Mouse (Mus musculus): ENCODE measurements around the gene Nfkbid. TPM values are rescaled to one million over a fixed set of nuclear protein-coding genes. Genes with fewer than 3 reads are reported as not detected.

Nfkbid gene
- polyA plus RNA-seq, 1 experiment from 2014 or later = 2.0 TPM

DNA sequence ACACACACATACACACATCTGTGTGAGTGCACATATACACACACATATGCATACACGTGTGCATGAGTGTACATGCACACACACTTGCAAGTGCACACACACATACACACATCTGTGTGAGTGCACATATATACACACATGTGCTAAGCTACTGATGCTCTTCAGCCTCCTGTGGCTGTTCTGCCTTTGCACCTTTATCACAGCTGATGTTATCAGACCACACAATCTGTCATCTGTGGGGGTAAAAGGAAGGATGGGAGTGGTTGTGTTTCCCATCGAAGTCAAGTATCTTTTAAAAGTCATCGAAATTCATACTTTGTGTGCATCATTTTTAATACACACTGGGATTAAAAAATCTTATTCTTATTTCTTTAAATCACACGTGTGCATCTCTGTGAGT, 19.2 kb upstream of the Nfkbid start:
- no peak overlapping the region for H3K27ac ChIP-seq (ENCODE audit: low read length)
- no peak for ATAC-seq (ENCODE audit: insufficient read depth, low FRiP score)
- H3K9ac ChIP-seq (ENCODE audit: low read length) = no peak overlapping the region
- H3K27me3 ChIP-seq (ENCODE audit: control insufficient read depth, insufficient read depth, low read length) = no peaks in the 10 kb centered on the region
- no peaks in the 10 kb centered on the region for H3K4me1 ChIP-seq (ENCODE audit: control insufficient read depth, insufficient read depth, low read length)
- no peak overlapping the region for H3K4me3 ChIP-seq (replicated peaks; ENCODE audit: low read length)
- WGBS = 65% methylated on average over 4 of the region's 4 CpGs
- no peaks in the 10 kb centered on the region for H3K9me3 ChIP-seq (replicated peaks; ENCODE audit: control insufficient read depth, low read length)
- no peak overlapping the region for H3K4me2 ChIP-seq (ENCODE audit: low read depth, low read length)
- H3K36me3 ChIP-seq (ENCODE audit: control insufficient read depth, insufficient read depth, low read length) = no peaks in the 10 kb centered on the region

DNA sequence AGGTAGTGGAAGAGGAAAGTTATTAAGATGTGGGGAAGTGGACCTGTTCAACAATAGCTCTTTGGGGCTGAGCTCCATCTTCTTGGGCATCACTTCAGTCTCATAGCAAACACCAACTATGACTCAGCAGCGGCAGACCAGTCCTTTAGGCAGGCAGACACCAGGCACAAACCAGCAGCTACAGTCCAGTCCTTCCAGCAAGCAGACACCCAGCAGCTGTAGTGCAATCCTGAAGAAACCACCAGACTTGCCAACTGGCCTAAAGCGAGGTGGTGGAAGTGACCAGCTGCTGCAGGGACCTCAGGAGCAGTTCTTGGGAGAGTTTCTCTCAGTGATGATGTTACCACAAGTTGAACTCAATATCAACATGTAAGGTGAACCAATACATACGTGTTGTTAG, 12.9 kb upstream of the Nfkbid start:
- Histone ChIP-seq H3K27me3 (ENCODE audit: control insufficient read depth, insufficient read depth, low read length) (no peaks in the 10 kb centered on the region), H3K27ac (ENCODE audit: low read length) (no peak overlapping the region), H3K36me3 (ENCODE audit: control insufficient read depth, insufficient read depth, low read length) (no peaks in the 10 kb centered on the region), H3K4me2 (ENCODE audit: low read depth, low read length) (no peak overlapping the region), H3K4me1 (ENCODE audit: control insufficient read depth, insufficient read depth, low read length) (no peaks in the 10 kb centered on the region), H3K4me3 (replicated peaks; ENCODE audit: low read length) (no peak overlapping the region), H3K9ac (ENCODE audit: low read length) (no peak overlapping the region), H3K9me3 (replicated peaks; ENCODE audit: control insufficient read depth, low read length) (no peaks in the 10 kb centered on the region)
- ATAC-seq (ENCODE audit: insufficient read depth, low FRiP score) = no peak
- WGBS = 83% methylated on average over 3 of the region's 3 CpGs

- WGBS = 43% methylated on average over 2 of the region's 2 CpGs
- H3K27ac ChIP-seq (ENCODE audit: low read length) = no peak overlapping the region
Observed at GRCm38 (mm10) chr7:30409789-30410188, 11.7 kb upstream of the Nfkbid start.

DNA sequence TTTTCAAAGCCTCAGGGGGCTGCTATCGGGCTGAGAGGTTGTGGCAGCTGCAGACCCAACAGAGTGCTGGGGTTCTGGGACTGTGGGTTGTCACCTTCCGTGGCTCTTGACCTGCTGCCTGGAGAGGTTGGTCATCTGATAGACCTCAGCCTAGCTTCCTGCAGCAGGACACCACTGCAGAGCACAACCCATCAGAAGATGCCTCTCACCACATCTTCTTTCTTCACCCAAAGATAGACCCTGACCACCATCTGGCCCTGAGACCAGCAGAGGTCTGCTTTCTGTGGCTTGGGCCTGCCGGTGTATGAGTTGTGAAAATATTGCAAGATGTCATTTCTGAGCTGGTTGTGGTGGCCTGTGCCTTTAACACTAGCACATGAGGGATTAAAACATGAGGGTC, 10.5 kb upstream of the Nfkbid start:
- no peaks in the 10 kb centered on the region for H3K36me3 ChIP-seq (ENCODE audit: control insufficient read depth, insufficient read depth, low read length)
- H3K4me1 ChIP-seq (ENCODE audit: control insufficient read depth, insufficient read depth, low read length) = no peaks in the 10 kb centered on the region
- no peaks in the 10 kb centered on the region for H3K9me3 ChIP-seq (replicated peaks; ENCODE audit: control insufficient read depth, low read length)
- ATAC-seq (ENCODE audit: insufficient read depth, low FRiP score) = no peak
- no peak overlapping the region for H3K4me2 ChIP-seq (ENCODE audit: low read depth, low read length)
- 66% methylated on average over 3 of the region's 3 CpGs for WGBS
- H3K4me3 ChIP-seq (replicated peaks; ENCODE audit: low read length) = no peak overlapping the region
- H3K27me3 ChIP-seq (ENCODE audit: control insufficient read depth, insufficient read depth, low read length) = no peaks in the 10 kb centered on the region
- H3K27ac ChIP-seq (ENCODE audit: low read length) = no peak overlapping the region
- H3K9ac ChIP-seq (ENCODE audit: low read length) = no peak overlapping the region

More at GRCm38 (mm10) chr7:30409789-30410188, 11.7 kb upstream of the Nfkbid start:
- Histone ChIP-seq H3K4me2 (ENCODE audit: low read depth, low read length) (no peak overlapping the region), H3K27me3 (ENCODE audit: control insufficient read depth, insufficient read depth, low read length) (no peaks in the 10 kb centered on the region), H3K36me3 (ENCODE audit: control insufficient read depth, insufficient read depth, low read length) (no peaks in the 10 kb centered on the region), H3K4me3 (replicated peaks; ENCODE audit: low read length) (no peak overlapping the region), H3K9ac (ENCODE audit: low read length) (no peak overlapping the region), H3K9me3 (replicated peaks; ENCODE audit: control insufficient read depth, low read length) (no peaks in the 10 kb centered on the region), H3K4me1 (ENCODE audit: control insufficient read depth, insufficient read depth, low read length) (no peaks in the 10 kb centered on the region)
- no peak for ATAC-seq (ENCODE audit: insufficient read depth, low FRiP score)

- Histone ChIP-seq H3K9ac (ENCODE audit: low read length) (no peak overlapping the region), H3K36me3 (ENCODE audit: control insufficient read depth, insufficient read depth, low read length) (no peaks in the 10 kb centered on the region), H3K9me3 (replicated peaks; ENCODE audit: control insufficient read depth, low read length) (no peaks in the 10 kb centered on the region), H3K4me2 (ENCODE audit: low read depth, low read length) (no peak overlapping the region), H3K4me3 (replicated peaks; ENCODE audit: low read length) (no peak overlapping the region), H3K27ac (ENCODE audit: low read length) (peak overlapping the region; percentile 24; the same call in 1 of the 2 replicates), H3K4me1 (ENCODE audit: control insufficient read depth, insufficient read depth, low read length) (no peaks in the 10 kb centered on the region), H3K27me3 (ENCODE audit: control insufficient read depth, insufficient read depth, low read length) (no peaks in the 10 kb centered on the region)
- ATAC-seq (ENCODE audit: insufficient read depth, low FRiP score) = peak; percentile 50; the same call in 1 of the 2 replicates
- 53% methylated on average over 4 of the region's 4 CpGs for WGBS
Observed at GRCm38 (mm10) chr7:30412735-30413147, 8.8 kb upstream of the Nfkbid start.

DNA sequence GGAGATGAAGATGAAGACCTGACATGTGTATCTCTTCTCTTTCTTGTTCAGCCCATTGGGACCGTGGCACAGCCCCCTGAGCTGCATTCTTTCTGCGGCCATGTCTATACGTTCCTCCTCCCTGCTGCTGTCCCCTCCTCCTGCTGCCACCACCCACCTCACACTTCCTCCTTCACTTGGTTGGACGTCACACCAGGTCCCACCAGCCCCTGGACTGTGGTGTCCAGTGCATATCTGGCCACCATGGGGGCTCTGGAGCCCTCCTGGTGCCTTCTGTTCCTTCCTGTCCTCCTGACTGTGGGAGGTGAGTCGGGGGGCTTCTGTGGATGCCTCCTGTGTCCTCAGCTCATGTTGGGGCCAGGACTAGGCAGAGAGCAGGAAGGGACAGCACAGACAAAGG, 7.9 kb upstream of the Nfkbid start, which contains the start of gene Tyrobp:
Gene Tyrobp, plus strand, starts transcription at position 165 of the 400 bp plus-strand sequence.
- no peak within 1 kb of the TSS for H3K9ac ChIP-seq (ENCODE audit: low read length)
- no peak for ATAC-seq (ENCODE audit: insufficient read depth, low FRiP score)
- no peaks in the 10 kb centered on the region for H3K36me3 ChIP-seq (ENCODE audit: control insufficient read depth, insufficient read depth, low read length)
- no peak within 1 kb of the TSS for H3K4me2 ChIP-seq (ENCODE audit: low read depth, low read length)
- 55% methylated on average over 5 of the region's 5 CpGs for WGBS
- peak within 1 kb of the TSS; percentile 24; the same call in 1 of the 2 replicates for H3K27ac ChIP-seq (ENCODE audit: low read length)
- H3K4me1 ChIP-seq (ENCODE audit: control insufficient read depth, insufficient read depth, low read length) = no peaks in the 10 kb centered on the region
- 0 out of 2 replicates have a peak within 1 kb of the TSS, but pooled peaks have one; percentile 1 for H3K4me3 ChIP-seq (replicated peaks; ENCODE audit: low read length)
- no peaks in the 10 kb centered on the region for H3K9me3 ChIP-seq (replicated peaks; ENCODE audit: control insufficient read depth, low read length)
- no peaks in the 10 kb centered on the region for H3K27me3 ChIP-seq (ENCODE audit: control insufficient read depth, insufficient read depth, low read length)

GRCm38 (mm10) chr7:30417856-30418255, 3.7 kb upstream of the Nfkbid start:
- WGBS = 67% methylated on average over 9 of the region's 9 CpGs
- ATAC-seq (ENCODE audit: insufficient read depth, low FRiP score) = no peak
- no peaks in the 10 kb centered on the region for H3K4me1 ChIP-seq (ENCODE audit: control insufficient read depth, insufficient read depth, low read length)
- no peaks in the 10 kb centered on the region for H3K36me3 ChIP-seq (ENCODE audit: control insufficient read depth, insufficient read depth, low read length)
- H3K27ac ChIP-seq (ENCODE audit: low read length) = no peak overlapping the region
- no peaks in the 10 kb centered on the region for H3K9me3 ChIP-seq (replicated peaks; ENCODE audit: control insufficient read depth, low read length)
- no peak overlapping the region for H3K4me3 ChIP-seq (replicated peaks; ENCODE audit: low read length)
- H3K4me2 ChIP-seq (ENCODE audit: low read depth, low read length) = no peak overlapping the region
- H3K9ac ChIP-seq (ENCODE audit: low read length) = no peak overlapping the region
- H3K27me3 ChIP-seq (ENCODE audit: control insufficient read depth, insufficient read depth, low read length) = no peaks in the 10 kb centered on the region

- no peaks in the 10 kb centered on the region for H3K9me3 ChIP-seq (replicated peaks; ENCODE audit: control insufficient read depth, low read length)
- ATAC-seq (ENCODE audit: insufficient read depth, low FRiP score) = no peak
- 58% methylated on average over 10 of the region's 10 CpGs for WGBS
- no peaks in the 10 kb centered on the region for H3K27me3 ChIP-seq (ENCODE audit: control insufficient read depth, insufficient read depth, low read length)
- H3K4me1 ChIP-seq (ENCODE audit: control insufficient read depth, insufficient read depth, low read length) = no peaks in the 10 kb centered on the region
- H3K4me3 ChIP-seq (replicated peaks; ENCODE audit: low read length) = no peak within 1 kb of the TSS
- peak within 1 kb of the TSS; percentile 61 for H3K27ac ChIP-seq (ENCODE audit: low read length)
- H3K36me3 ChIP-seq (ENCODE audit: control insufficient read depth, insufficient read depth, low read length) = no peaks in the 10 kb centered on the region
- no peak within 1 kb of the TSS for H3K4me2 ChIP-seq (ENCODE audit: low read depth, low read length)
- no peak within 1 kb of the TSS for H3K9ac ChIP-seq (ENCODE audit: low read length)
Observed at GRCm38 (mm10) chr7:30419561-30420499, 1.7 kb upstream of the Nfkbid start, which contains the start of gene Hcst. TSS of gene Hcst (minus strand) at chr7:30419854.

GRCm38 (mm10) chr7:30420673-30421072, 859 bp upstream of the Nfkbid start:
- no peak overlapping the region for H3K27ac ChIP-seq (ENCODE audit: low read length)
- 68% methylated on average over 3 of the region's 3 CpGs for WGBS
- H3K4me2 ChIP-seq (ENCODE audit: low read depth, low read length) = no peak overlapping the region
- H3K9ac ChIP-seq (ENCODE audit: low read length) = no peak overlapping the region
- no peaks in the 10 kb centered on the region for H3K36me3 ChIP-seq (ENCODE audit: control insufficient read depth, insufficient read depth, low read length)
- no peaks in the 10 kb centered on the region for H3K4me1 ChIP-seq (ENCODE audit: control insufficient read depth, insufficient read depth, low read length)
- H3K4me3 ChIP-seq (replicated peaks; ENCODE audit: low read length) = no peak overlapping the region
- no peak for ATAC-seq (ENCODE audit: insufficient read depth, low FRiP score)
- H3K27me3 ChIP-seq (ENCODE audit: control insufficient read depth, insufficient read depth, low read length) = no peaks in the 10 kb centered on the region
- no peaks in the 10 kb centered on the region for H3K9me3 ChIP-seq (replicated peaks; ENCODE audit: control insufficient read depth, low read length)

Data from stomach, embryonic 16.5 days (tissue).